Mouse (Mus musculus) liver, postnatal 0 days (tissue): ENCODE results near the gene Hoxa2. TPM values are rescaled to one million over a fixed set of nuclear protein-coding genes. Genes with fewer than 3 reads are reported as not detected.

ENCODE experiments used
- ATAC-seq: fragments of 200-750 bp; cut with Nextera tagmentation; 2 replicates; pipeline ENCODE4 v1.8.0; 2017; ENCODE audit warnings: mild to moderate bottlenecking, moderate library complexity
- DNase-seq: peaks from one replicate; pipeline ENCODE4 v3.0.0-alpha.2; 2016
- H3K27ac ChIP-seq: fragments of 300-500 bp; sonication (generic); 2 replicates; pipeline ENCODE4 v1.5.1; 2014; ENCODE audit warnings: antibody characterized with exemption, moderate library complexity, mild to moderate bottlenecking, low read depth
- H3K27me3 ChIP-seq: fragments of 300-500 bp; sonication (generic); 2 replicates; pipeline ENCODE4 v1.6.1; 2014; ENCODE audit warnings: low read length, control low read depth, mixed read lengths; ENCODE audit not compliant: insufficient read depth
- H3K36me3 ChIP-seq: fragments of 300-500 bp; sonication (generic); replicated peaks from 2 replicates; pipeline ENCODE4 v1.6.1; 2014; ENCODE audit warnings: mild to moderate bottlenecking, control low read depth, low read length, moderate library complexity, mixed read lengths; ENCODE audit not compliant: insufficient read depth
- H3K4me1 ChIP-seq: fragments of 300-500 bp; sonication (generic); 2 replicates; pipeline ENCODE4 v1.6.1; 2014; ENCODE audit warnings: antibody characterized with exemption, mild to moderate bottlenecking, control low read depth; ENCODE audit not compliant: insufficient read depth
- H3K4me2 ChIP-seq: fragments of 300-500 bp; sonication (generic); 2 replicates; pipeline ENCODE4 v1.6.1; 2014; ENCODE audit warnings: low read depth, mild to moderate bottlenecking, low read length, moderate library complexity, mixed read lengths
- H3K4me3 ChIP-seq: fragments of 300-500 bp; sonication (generic); 2 replicates; pipeline ENCODE4 v1.5.1; 2014; ENCODE audit warnings: low read depth, low read length
- H3K9ac ChIP-seq: fragments of 300-500 bp; sonication (generic); replicated peaks from 2 replicates; pipeline ENCODE4 v1.6.1; 2014; ENCODE audit warnings: mild to moderate bottlenecking, moderate library complexity
- H3K9me3 ChIP-seq: fragments of 300-500 bp; sonication (generic); 2 replicates; pipeline ENCODE4 v1.6.1; 2016; ENCODE audit warnings: mild to moderate bottlenecking, control low read depth, low read length, mixed read lengths
- CTCF ChIP-seq: sonication (generic); IDR thresholded peaks from 2 replicates; pipeline ENCODE4 v1.5.1; 2016; ENCODE audit warnings: antibody characterized with exemption, low read depth
- EP300 ChIP-seq: IDR thresholded peaks from 2 replicates; pipeline ENCODE4 v1.6.1; 2016; ENCODE audit warnings: antibody characterized with exemption, low read depth, mild to moderate bottlenecking
- WGBS: fragments of 180-500 bp; shearing (Covaris S2); extraction: QIAGEN DNeasy Blood & Tissue Kit; methylation state at CpG from one replicate; pipeline ENCODE4 v1.1.7; 2014; ENCODE audit not compliant: insufficient replicate concordance; 5-methylcytosine and 5-hydroxymethylcytosine counted together
- polyA plus RNA-seq: library from polyadenylated mRNA; unstranded; fragments of >200 nt; fragmentation: Nextera tagmentation; extraction: Ambion mirVana; gene quantifications from 2 replicates; pipeline ENCODE4 v1.2.1, GENCODE M21; 2015

Hoxa2 gene
- polyA plus RNA-seq, 1 experiment from 2014 or later, result 0.39 TPM

- H3K36me3 ChIP-seq, result no peaks in the 10 kb centered on the region
- DNase-seq (no peak), ATAC-seq (no peak)
- no peak overlapping the region for H3K9ac ChIP-seq
- no peaks in the 10 kb centered on the region for H3K9me3 ChIP-seq
- peaks cover 98% of the 10 kb centered on the region for H3K27me3 ChIP-seq
- peak overlapping the region; percentile 54 for H3K4me2 ChIP-seq
- peak overlapping the region; percentile 44; the same call in 1 of the 2 replicates for H3K27ac ChIP-seq
- 15% methylated on average over 30 of the region's 30 CpGs for WGBS
- H3K4me1 ChIP-seq, result peaks cover 9% of the 10 kb centered on the region
- H3K4me3 ChIP-seq, result no peak overlapping the region; the same call in 1 of the 2 replicates
- TF ChIP-seq CTCF (no peak), EP300 (no peak)
These were observed 3.9 kb downstream of the Hoxa2 start for GRCm38 (mm10) chr6:52160511-52161335.

DNA sequence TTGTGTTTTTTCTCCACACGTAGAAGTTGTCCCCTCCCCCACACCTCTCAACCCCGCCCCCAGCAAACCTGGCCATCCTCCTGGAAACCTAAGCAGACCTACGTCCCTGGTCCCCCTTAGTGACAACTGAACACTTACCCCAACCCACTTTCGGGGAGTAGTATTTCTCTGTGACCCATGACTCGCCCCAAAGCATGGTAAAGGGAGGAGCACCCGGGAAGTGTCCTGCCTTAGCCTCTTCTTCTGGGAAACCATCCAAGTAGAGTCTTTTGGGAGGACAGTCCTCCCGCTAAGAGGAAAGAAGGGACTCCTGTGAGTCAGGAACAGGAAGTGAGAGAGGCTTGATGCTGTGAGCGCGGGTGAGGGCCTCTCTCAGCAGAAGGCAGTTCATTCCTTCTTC, 4.7 kb downstream of the Hoxa2 start:
- Histone ChIP-seq H3K4me2 (peak overlapping the region; percentile 93; the same call in 1 of the 2 replicates), H3K9ac (no peak overlapping the region), H3K9me3 (no peaks in the 10 kb centered on the region), H3K36me3 (no peaks in the 10 kb centered on the region), H3K27me3 (peaks cover 96% of the 10 kb centered on the region), H3K4me3 (no peak overlapping the region; the same call in 1 of the 2 replicates), H3K4me1 (peaks cover 9% of the 10 kb centered on the region), H3K27ac (no peak overlapping the region; the same call in 1 of the 2 replicates)
- TF ChIP-seq CTCF (no peak), EP300 (no peak)
- 14% methylated on average over 8 of the region's 9 CpGs for WGBS
- no peak for ATAC-seq
- DNase-seq, result no peak

- Histone ChIP-seq H3K4me3 (peak overlapping the region; percentile 63), H3K36me3 (no peaks in the 10 kb centered on the region), H3K4me1 (peaks cover 9% of the 10 kb centered on the region), H3K4me2 (peak overlapping the region; percentile 93), H3K27me3 (peaks cover 91% of the 10 kb centered on the region), H3K9me3 (no peaks in the 10 kb centered on the region), H3K27ac (peak overlapping the region; percentile 72), H3K9ac (peak overlapping the region; percentile 21; the same call in 1 of the 2 replicates)
- no peak for DNase-seq
- no peak for TF ChIP-seq EP300
- TF ChIP-seq CTCF, result no peak
- 0 out of 2 replicates have a peak, but pooled peaks have one; percentile 32 for ATAC-seq
- WGBS, result 29% methylated on average over 12 of the region's 12 CpGs
These were observed 5.4 kb downstream of the Hoxa2 start for GRCm38 (mm10) chr6:52159164-52159761.

GRCm38 (mm10) chr6:52158276-52159051, 6.2 kb downstream of the Hoxa2 start, which contains the start of gene Hoxa1:
TSS of gene Hoxa1 (minus strand) at chr6:52158317.
- H3K9ac ChIP-seq, result peak within 1 kb of the TSS; percentile 50
- H3K36me3 ChIP-seq, result no peaks in the 10 kb centered on the region
- H3K4me2 ChIP-seq, result peak within 1 kb of the TSS; percentile 93
- H3K4me3 ChIP-seq, result peak within 1 kb of the TSS; percentile 63
- DNase-seq (peak; percentile 72), ATAC-seq (peak; percentile 77)
- H3K4me1 ChIP-seq, result peaks cover 9% of the 10 kb centered on the region
- peak within 1 kb of the TSS; percentile 72 for H3K27ac ChIP-seq
- no peaks in the 10 kb centered on the region for H3K9me3 ChIP-seq
- peaks cover 91% of the 10 kb centered on the region for H3K27me3 ChIP-seq
- WGBS, result under 1% methylated on average over 54 of the region's 55 CpGs
- no peak for TF ChIP-seq EP300

GRCm38 (mm10) chr6:52157466-52158275, 7.0 kb downstream of the Hoxa2 start:
- TF ChIP-seq CTCF (no peak), EP300 (no peak)
- H3K4me1 ChIP-seq, result peaks cover 9% of the 10 kb centered on the region
- H3K27me3 ChIP-seq, result peaks cover 91% of the 10 kb centered on the region
- 3% methylated on average over 32 of the region's 32 CpGs for WGBS
- no peak overlapping the region for H3K9ac ChIP-seq
- H3K4me2 ChIP-seq, result peak overlapping the region; percentile 93
- H3K36me3 ChIP-seq, result no peaks in the 10 kb centered on the region
- no peaks in the 10 kb centered on the region for H3K9me3 ChIP-seq
- ATAC-seq (no peak), DNase-seq (no peak)
- peak overlapping the region; percentile 63 for H3K4me3 ChIP-seq
- H3K27ac ChIP-seq, result no peak overlapping the region
